Comparison of ENCODE assay signal across 1 mouse cellular context in the genomic region with DNA sequence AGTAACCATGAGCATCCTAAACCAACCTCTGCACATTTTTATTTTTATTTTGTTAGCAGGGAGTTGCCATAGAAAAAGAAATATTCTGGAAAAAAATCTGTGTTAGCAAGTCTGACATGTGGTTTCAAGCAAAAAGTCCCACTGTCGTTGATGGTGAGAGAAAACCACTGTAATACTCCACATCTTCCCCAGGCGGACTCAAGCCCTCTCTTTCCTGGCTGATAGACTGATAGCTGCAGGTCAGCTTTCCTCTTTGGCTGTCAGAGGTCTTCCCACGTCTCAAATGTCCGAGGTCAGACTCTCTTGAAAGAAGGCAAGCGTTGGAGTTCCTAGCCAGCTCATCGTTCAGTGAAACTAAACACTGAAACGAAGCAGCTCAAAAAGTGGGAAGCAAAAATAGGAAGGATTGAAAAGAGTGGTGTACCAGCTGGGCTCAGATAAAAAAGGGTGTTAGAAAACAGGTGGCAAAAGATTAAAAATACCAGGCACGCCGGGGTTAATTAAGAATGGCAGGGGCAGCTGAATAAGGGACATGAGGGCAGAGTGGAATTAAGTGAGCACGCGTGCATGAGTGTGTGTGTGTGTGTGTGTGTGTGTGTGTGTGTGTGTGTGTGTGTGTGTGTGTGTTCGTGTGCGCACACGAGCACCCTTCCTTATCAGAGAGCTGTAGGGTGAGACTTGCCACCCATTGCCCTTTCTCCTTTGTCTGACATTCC.
A peak's percentile ranks its signal among the peaks of the same experiment; 100 is the strongest.
TF ChIP-seq lines count a peak whose summit lies in the region.

No protein-coding gene starts in this region.

TF ChIP-seq in CH12.LX, 34 proteins besides CTCF, POLR2A, EP300 and RAD21 (continued from another document):
- TF ChIP-seq SMC3 (IDR thresholded peaks at IDR 0.05; ENCODE audit: low read depth, low read length) (peak; percentile 74), MXI1 (IDR thresholded peaks at IDR 0.05; ENCODE audit: low read depth, low read length) (peak; percentile 51; the same call in 1 of the 2 replicates), GABPA (IDR thresholded peaks at IDR 0.05; ENCODE audit: insufficient replicate concordance, low read depth, low read length) (no peak), E2F4 (IDR thresholded peaks at IDR 0.05; ENCODE audit: insufficient replicate concordance, low read depth, low read length) (no peak)
TF ChIP-seq in CH12.LX: peak in this region for 9.
